Mouse (Mus musculus) small intestine, adult 2 months (tissue): Measurements from ENCODE around the gene Casp3.

Source experiments
- CTCF ChIP-seq: fragments of 200-500 bp; IDR thresholded peaks from 2 replicates; pipeline ENCODE4 v1.5.1; 2012; ENCODE audit warnings: low read depth, mild to moderate bottlenecking, control low read depth, inconsistent platforms, low read length, moderate library complexity, mixed read lengths; ENCODE audit not compliant: insufficient replicate concordance, insufficient read length; ENCODE audit errors: extremely low read depth
- POLR2A ChIP-seq: fragments of 200-500 bp; IDR thresholded peaks from 2 replicates; pipeline ENCODE4 v1.6.1; 2012; ENCODE audit warnings: low read depth, mild to moderate bottlenecking, control low read depth, inconsistent platforms, low read length, moderate library complexity

GRCm38 (mm10) chr8:46655919-46656318, 38.8 kb downstream of the Casp3 start:
- TF ChIP-seq CTCF (no peak), POLR2A (no peak)
